Mouse (Mus musculus): ENCODE measurements around the gene Tuba4a.

DNA sequence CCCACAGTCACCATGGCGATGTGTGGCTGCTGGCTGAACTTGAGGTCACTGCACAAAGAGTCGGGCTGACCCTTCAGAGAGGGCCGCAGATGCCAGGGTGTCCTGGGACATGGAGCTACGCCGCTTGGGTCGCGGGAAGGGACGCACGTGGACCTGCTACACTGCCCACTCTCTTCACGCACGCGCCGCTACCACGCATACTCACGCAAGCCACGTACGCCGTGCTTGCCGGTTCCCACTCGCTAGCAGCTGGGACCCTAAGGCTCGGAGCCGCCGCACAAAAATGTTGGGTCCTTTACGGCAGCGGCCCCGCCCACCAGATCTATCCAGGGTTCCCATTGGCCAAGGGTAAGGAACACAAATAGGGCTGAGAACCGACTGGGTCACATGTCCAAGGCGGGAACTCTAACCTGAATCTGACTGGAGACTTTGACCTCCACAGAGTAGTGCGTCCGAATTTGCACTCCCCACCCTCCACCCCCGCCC lies 39.5 kb downstream of the Tuba4a start, which contains the start of gene Abcb6:
- TF ChIP-seq CTCF (conservative IDR thresholded peaks at IDR 0.05; ENCODE audit: low read length), result no peak; the same call in 1 of the 2 replicates
- TF ChIP-seq POU5F1 (IDR thresholded peaks at IDR 0.05; ENCODE audit: borderline replicate concordance, low read length), result no peak
- no peak for TF ChIP-seq NANOG (IDR thresholded peaks at IDR 0.05; ENCODE audit: borderline replicate concordance, low read length)

All from E14TG2a.4 (cell line).